Mouse (Mus musculus) NIH3T3 (cell line): ENCODE results near the gene Fpgt.

ENCODE experiments used
- DNase-seq: peaks from one replicate; pipeline ENCODE4 v3.0.0-alpha.2; 2012; ENCODE audit warnings: low read depth

Fpgt gene

GRCm38 (mm10) chr3:155093116-155093956 lies at the start of gene Fpgt, which contains the start of gene Lrriq3:
TSS of gene Fpgt (minus strand) at chr3:155093403.
TSS of gene Lrriq3 (plus strand) at chr3:155093434.
- peak; percentile 96 for DNase-seq

DNA sequence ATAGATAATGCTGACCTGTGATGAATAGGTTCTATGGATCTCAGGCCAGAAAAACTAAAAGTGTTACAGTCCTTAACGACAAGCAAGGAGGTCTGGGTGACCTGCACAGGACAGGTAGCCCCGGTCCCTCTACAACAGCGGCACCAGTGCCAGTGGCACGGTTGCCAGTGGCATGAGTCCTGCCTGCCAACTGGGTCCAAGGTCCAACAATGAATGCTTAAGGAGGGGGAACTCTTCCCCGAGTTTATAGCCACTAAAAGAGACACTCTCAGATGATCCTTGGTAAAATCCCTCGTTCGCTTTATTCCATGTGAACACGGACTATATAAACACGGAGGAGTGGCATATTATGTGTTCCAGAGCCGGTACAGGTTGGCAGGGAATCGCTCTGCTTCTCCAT lies 47.8 kb upstream of the Fpgt start:
- DNase-seq: no peak

DNA sequence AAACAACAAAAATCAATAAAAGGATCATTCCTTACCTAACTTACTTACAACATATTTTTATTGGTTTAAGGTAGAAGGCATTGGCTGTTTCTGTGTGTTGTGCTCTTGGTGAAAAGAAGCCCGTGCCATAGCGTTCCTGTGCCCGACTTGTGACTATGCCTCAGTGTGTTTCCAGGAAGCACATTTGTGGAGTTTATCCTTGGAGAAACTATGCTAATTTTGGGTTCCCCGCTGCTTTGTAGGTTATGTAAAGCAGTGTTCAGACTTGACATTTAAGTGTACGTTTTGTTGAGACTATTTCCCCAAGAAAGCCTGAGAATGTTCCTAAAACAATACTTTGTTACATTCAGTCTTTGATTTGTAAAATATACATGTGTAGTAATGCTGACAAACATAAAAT lies 44.5 kb upstream of the Fpgt start:
- no peak for DNase-seq

DNA sequence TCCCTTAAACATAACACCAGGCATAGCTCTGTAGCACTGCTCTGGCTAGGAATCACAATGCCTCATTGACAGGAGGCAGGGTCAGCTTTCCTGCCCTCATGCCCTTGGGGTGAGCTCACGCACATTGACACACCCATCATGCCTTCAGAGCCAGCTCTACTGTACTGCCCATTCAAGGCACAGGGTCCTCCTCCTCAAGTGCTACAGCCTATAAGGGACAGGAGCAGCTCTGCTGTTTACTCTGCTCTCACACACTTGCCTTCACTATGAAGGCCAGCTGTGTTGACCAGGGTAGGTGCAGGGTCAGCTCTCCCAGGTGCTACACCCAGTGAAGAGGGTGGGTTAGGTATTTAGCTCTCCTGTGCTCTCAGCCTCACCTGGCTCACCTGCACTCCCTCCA lies 12.8 kb upstream of the Fpgt start:
- DNase-seq: no peak

GRCm38 (mm10) chr3:155099266-155099665 lies 6.1 kb upstream of the Fpgt start:
- no peak for DNase-seq

GRCm38 (mm10) chr3:155092081-155092480 lies 1.1 kb downstream of the Fpgt start:
- peak; percentile 51 for DNase-seq

DNA sequence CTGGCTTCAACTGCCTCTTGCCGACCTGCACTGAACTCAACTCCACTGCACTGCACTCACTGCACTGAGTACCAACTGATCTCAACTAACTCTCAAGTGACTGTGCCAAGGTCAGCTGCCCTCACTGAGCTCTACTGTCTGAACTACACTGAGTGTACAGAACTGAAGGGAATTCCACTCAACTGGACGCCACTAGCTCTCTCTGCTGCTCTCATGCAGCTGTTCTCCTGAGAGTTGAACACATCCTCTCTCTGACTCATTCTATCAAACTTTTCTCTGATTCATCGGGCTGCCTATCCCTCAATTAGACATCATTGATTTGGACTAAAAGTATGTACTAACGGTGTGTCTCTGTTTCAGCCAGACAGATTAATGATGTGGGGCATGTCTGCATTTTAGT lies 15.3 kb downstream of the Fpgt start:
- DNase-seq: peak; percentile 46

DNA sequence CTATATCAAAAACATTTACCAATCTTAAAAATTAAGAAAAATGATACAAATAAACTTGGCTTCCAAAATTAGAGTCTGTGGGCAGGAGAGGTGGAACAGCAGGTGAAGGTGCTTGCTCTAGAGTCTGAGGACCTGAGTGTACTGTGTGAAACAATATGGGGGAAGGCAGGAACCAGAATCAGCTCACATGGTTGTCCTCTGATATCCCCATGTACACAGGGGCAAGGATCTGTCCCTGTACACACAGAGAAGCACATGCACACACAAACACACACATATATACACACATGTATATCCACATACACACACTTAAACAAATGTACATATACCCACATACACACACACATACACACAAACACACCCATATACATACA lies 33.8 kb downstream of the Fpgt start:
- no peak for DNase-seq

- DNase-seq: no peak
These were observed 34.3 kb downstream of the Fpgt start for GRCm38 (mm10) chr3:155058800-155059448.

DNA sequence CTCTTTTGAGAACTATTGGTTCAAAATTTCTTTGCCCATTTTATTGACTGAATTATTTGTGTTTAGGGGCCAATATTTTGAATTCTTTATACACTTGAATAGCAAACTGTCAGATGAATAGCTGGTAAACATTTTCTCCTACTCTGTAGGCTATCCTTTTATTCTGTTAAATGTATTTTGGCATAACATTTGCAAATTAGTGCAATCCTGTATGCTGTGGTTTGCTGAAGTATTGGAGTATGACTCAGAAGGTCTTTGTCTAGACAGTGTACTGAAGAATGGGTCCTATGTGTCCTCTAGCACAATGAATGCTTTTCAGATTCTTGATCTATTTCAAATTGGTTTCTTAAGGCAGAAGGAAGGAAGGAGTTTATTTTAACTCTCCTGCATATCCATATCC lies 35.6 kb downstream of the Fpgt start:
- DNase-seq: peak; percentile 48

- DNase-seq: peak; percentile 73
These were observed 36.6 kb downstream of the Fpgt start for GRCm38 (mm10) chr3:155056606-155057005.

DNA sequence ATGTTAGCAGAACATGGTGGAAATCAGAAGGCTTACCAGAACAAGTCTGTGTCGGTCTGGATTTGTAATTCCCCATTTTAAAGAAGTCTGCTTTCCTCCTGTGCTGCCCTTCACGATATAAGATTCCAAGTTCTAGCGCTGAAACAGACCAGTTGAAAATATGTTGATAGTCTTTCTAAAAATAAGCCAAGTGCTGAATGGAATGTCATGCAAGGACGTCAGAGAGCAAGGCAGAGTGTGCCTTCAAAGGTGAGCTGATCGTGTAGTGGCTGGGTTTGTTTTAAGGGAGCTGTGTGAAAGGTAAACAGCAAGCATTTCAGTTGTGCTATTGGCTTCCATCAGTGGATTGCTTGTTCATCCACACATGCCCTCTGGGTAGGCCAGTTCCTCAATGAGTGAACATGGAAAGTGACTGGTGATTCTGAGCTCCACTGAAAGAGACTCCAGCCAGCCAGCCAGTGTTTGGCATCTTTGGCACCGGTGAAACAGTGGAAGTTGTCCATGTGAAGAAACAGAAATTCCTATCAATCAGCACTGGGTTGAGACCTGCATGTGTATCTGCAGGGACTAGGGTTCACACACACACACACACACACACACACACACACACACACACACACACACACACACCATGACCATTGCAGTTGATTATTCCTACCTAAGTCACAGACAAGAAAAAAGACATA lies 37.8 kb downstream of the Fpgt start, which contains the start of gene Tnni3k:
Gene Tnni3k (minus strand): TSS at position 177 of the 686 bp plus-strand sequence.
- no peak for DNase-seq

GRCm38 (mm10) chr3:155053189-155053588 lies 40.0 kb downstream of the Fpgt start:
- DNase-seq: no peak

DNA sequence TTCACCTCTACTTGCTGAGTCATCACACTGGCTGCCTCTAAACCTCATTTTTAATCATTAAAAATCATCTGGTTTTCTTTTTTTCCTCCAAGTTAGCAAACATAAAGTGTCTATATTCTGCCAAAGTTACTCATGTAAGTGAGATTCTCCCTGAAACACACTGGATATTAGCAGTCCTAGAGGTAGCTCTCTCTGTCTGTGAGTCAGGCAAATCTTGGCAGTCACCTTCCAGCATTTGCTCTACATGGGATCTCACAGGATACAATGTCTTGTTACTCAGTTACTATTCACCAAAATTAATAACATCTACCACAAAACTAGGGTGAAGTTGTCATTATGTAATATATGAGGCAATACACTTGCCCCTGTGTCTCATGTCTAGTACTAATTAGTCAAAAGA lies 41.2 kb downstream of the Fpgt start:
- DNase-seq: peak; percentile 65

GRCm38 (mm10) chr3:155039012-155039836 lies 54.0 kb downstream of the Fpgt start:
- DNase-seq: peak; percentile 43
